Mouse (Mus musculus): ENCODE data around the gene Lrp1. TPM values are rescaled to one million over a fixed set of nuclear protein-coding genes. Genes with fewer than 3 reads are reported as not detected.

Lrp1 gene
- total RNA-seq, 4 experiments from 2014 or later: 64.0 to 88.9 (median 74.0) TPM

DNA sequence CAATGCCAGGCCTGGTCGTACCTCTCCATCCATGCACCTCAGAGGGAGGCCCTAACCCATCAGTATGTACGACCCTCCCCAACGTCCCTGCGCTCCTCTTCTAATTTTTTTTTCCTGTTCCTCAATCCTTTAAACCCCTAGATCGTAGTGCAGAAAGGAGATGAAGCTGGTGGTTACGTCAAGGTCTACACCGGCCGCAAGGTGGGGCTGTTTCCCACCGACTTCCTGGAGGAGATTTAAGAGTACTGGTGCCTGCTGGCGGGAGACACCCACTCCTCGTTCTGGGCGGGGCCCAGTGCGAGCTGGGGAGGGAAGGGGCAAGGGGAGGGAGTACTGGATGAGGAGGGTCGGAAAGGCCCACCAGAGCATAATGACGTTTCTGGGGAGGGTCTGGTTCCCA is 112.7 kb downstream of the Lrp1 start:
- no peak for DNase-seq (ENCODE audit: low spot score)

DNA sequence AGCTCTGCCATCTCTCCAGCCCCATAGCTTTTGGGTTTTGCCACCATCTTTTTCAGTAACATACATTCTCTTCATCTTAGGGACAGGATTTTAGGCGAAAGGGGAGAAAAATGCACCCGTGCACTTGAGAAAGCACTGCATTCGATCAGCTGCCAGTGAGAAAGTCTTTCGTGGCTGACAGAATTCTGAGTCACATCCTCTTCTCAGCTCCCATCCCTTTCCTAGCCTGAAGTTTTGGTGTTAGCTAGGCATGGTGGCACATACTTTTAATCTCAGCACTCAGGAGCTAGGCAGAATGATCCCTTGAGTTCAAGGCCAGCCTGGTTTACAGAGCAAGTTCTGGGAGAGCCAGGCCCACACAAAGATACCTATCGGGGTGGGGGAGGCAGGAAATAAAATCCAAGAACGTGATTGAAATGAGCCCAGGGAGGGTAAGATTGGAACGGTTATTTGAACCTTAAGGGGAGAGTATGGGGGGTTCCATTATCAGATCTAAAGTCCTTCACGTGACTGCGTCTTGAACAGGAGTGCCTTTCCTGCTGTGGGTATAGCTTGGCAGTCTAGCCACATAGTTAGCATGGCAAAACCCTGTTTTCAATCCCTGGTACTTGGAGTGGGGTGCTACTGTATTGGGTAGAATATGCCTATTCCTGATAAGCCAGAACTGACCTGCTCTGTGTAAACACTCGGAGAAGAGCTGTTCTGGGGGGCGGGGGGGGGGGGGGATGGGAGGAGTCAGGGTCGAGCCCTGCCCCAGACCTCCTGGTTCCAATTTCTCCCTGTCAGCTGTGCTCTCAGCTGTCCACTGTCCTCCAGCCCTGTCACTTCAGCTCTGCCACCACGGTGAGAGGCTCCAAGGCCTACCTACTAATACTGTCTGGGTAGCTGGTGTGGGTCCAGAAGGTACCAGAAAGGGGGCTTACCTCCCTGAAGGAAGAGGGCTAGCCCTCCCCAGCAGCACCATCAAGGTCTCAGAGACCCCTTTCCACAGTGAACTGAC is 119.8 kb downstream of the Lrp1 start, which contains the start of gene Stac3:
Stac3 (plus strand) TSS at position 793 of the 1,000 bp plus-strand sequence.
- no peak for DNase-seq (ENCODE audit: low spot score)

DNA sequence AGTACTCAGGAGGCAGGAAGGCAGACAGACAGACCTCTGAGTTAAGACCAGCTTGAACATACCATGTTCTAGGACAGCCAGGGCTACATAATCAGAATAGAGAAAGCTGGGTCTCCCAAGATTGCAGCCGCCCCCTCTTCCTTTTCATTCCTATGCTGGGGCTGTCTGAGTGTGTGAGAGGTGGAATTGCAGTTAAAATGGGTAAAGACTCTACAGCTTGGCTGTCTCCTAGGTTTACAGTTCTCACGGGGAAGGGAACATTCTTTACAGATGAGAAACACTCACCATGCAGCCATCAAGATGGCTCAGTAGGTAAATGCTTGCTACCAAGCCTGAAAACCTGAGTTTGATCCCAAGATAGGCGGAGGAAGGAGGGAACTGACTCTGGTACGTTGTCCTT is 120.9 kb downstream of the Lrp1 start:
- DNase-seq (ENCODE audit: low spot score): no peak

- no peak for DNase-seq (ENCODE audit: low spot score)
Measured at GRCm38 (mm10) chr10:127499516-127499915, 121.4 kb downstream of the Lrp1 start.

DNA sequence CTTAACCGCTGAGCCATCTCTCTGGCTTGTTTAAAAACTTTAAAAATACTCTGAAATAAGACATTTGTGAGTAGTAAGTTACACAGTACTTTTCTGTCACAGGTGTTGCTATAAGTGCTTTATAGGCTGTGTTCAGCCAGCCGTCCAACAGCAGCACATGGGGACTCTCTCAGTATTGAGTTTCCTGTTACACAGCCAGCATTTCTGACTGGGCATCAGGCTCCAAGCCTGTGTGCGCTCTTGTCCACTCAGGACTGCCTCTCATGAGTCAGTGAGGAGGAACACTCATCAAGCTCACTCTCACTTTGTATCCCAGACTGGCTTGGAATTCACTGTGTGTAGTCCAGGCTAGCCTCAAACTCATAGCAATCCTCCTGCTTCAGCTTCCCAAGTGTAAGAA is 124.8 kb downstream of the Lrp1 start:
- no peak for DNase-seq (ENCODE audit: low spot score)

DNA sequence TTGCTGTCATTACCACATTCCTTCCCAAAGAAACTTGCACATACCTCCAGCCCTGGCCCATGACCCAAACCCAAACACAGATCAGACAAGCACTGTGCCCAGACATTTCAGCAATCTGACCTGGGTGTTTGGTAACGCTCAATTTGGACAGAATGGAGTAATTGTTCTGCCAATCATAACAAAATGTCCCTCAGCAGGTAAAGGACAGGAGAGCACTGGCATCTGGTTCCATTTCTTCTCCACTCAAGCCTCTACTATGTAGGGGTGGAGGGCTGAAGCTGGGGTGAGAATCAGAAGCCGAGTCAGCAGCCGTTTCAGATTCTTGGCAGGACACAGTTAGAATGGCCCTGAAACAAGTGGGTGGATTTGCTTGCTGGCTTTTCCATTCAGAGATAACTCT is 128.8 kb downstream of the Lrp1 start:
- DNase-seq (ENCODE audit: low spot score): no peak

DNA sequence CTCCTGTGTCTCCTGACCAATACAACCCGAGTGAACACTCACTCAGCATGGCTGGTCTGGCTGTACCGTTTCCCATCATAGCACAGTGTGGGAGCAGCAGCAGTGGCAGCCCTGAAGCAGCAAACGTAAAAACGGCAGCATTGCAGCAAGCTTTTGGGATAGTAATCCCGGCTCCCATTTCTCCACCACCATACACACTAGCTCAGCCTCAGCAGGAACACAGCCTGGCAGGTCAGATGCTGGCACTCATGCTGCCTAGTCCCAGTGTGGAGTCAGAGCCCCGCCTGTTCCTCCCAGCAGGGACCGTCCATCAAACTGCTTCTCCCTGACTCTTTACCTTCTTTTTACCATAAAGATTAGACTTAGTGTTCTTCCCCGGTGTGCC is 129.8 kb downstream of the Lrp1 start:
- DNase-seq (ENCODE audit: low spot score): no peak

DNA sequence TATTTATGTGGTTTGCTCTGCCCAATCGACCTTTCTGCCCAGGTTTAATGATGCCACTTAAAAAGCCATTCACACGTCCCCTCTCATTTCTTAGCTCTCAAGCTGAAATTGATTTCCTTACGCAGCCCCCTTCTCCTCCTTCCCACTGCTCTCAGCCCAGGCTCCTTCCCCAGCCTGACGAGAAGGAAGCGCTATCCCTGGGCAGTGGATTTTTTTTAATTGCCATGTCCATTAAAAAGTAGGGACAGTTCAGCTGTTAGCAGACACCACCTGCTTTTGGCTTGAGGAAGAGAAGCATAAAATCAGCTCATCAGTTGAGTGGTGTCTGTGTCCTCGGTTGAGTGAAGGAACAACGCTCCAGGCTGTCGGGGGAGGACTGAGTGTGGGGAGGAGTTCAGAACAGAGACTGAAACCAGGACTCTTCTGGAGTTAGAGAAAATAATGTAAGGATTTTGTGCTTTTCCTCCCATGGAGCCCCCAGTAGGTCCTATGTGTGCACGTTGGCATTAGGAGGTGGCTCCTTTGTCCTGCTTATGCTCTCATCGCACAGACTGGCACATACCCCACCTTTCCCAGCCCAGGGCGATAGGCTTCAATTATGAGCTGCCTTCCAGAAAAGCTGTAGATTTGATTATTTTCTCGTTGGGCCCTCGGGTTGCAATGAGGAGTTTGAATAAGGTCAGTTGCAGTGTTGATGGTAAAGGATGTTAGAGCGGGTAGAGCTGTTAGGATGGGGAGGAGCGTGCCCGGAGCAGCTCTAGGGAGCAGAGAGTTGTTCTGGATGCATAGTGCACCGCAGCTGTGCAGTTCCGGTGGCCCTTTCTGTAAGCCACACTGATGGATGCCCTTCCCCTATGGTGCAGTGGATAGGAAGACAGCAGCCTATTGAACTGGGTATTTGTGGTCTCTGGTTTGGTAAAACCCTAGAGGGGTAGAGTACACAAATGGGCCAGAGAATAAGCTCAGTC is 130.5 kb downstream of the Lrp1 start:
- no peak for DNase-seq (ENCODE audit: low spot score)

DNA sequence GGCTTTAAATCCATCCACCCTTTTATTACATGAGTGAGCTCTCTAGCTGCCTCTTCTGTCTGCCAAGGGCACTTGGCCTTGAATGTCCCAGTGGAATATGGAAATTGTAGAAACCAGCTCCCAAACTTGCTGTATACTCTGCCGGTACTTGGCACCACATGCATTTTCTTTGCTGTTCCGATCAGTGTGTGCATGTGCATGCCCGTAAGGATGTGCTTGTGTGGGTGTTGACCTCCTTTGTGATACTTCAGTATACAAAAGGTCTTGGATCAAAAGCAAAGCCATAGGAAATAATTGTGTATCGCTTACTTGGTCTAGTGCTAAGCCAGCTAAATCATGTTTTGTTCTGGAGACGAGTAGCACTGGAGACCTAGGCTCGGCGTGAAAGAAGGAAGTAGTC is 132.1 kb downstream of the Lrp1 start:
- DNase-seq (ENCODE audit: low spot score): no peak

Other genes starting within 250 kb of the Lrp1 start
- 100 to 1,000 TPM; 150 to 177 (median 168) TPM for gene R3hdm2, start 240.8 kb downstream of the Lrp1 start, total RNA-seq (2022)
- gene Stac3, start 119.5 kb downstream of the Lrp1 start, total RNA-seq (2022): 1 to 10 TPM in 1 of 4 experiments, under 1 TPM in 2, not detected in 1; 0.66 to 1.5 (median 0.76) TPM
- 10 to 100 TPM; 17.2 to 26.5 (median 21.6) TPM for gene Ndufa4l2, start 106.2 kb downstream of the Lrp1 start, total RNA-seq (2022)
- 10 to 100 TPM; 41.6 to 48.4 (median 44.5) TPM for gene Shmt2, start 98.7 kb downstream of the Lrp1 start, total RNA-seq (2022)
- under 1 TPM; 0.22 to 0.66 (median 0.50) TPM for gene Nxph4, start 86.6 kb downstream of the Lrp1 start, total RNA-seq (2022)
- 10 to 100 TPM; 38.4 to 43.7 (median 43.2) TPM for gene Stat6, start 21.8 kb upstream of the Lrp1 start, total RNA-seq (2022)
- 1 to 10 TPM; 3.0 to 5.1 (median 3.6) TPM for gene Nemp1, start 45.8 kb upstream of the Lrp1 start, total RNA-seq (2022)
- gene Nab2, start 47.4 kb upstream of the Lrp1 start, total RNA-seq (2022): 10 to 100 TPM in 1 of 4 experiments, 1 to 10 TPM in 3; 5.0 to 10.3 (median 6.6) TPM
- under 1 TPM in 1 of 4 experiments, not detected in 3; 0.08 TPM for gene Myo1a, start 84.0 kb upstream of the Lrp1 start, total RNA-seq (2022)
- not detected for gene Tac2, start 103.3 kb upstream of the Lrp1 start, total RNA-seq (2022)
- gene Zbtb39, start 118.4 kb upstream of the Lrp1 start, total RNA-seq (2022): 1 to 10 TPM; 6.4 to 7.9 (median 7.5) TPM
- 1 to 10 TPM; 3.8 to 4.8 (median 4.2) TPM for gene Gpr182, start 130.6 kb upstream of the Lrp1 start, total RNA-seq (2022)
- under 1 TPM in 1 of 4 experiments, not detected in 3; 0.06 TPM for gene Rdh1, start 138.6 kb upstream of the Lrp1 start, total RNA-seq (2022)
- gene Rdh16f1, start 138.6 kb upstream of the Lrp1 start, total RNA-seq (2022): under 1 TPM in 1 of 4 experiments, not detected in 3; 0.22 TPM
- under 1 TPM in 2 of 4 experiments, not detected in 2; 0.09 to 0.22 TPM for gene Rdh9, start 155.2 kb upstream of the Lrp1 start, total RNA-seq (2022)
- gene Rdh16, start 180.0 kb upstream of the Lrp1 start, total RNA-seq (2022): not detected
- gene Rdh19, start 228.8 kb upstream of the Lrp1 start, total RNA-seq (2022): not detected
- not detected for gene Rdh16f2, start 245.3 kb upstream of the Lrp1 start, total RNA-seq (2022)